Mouse (Mus musculus) ES-E14 (cell line): ENCODE measurements around the gene Naxd.

Source experiments
- CHD2 ChIP-seq: IDR thresholded peaks from 2 replicates; pipeline ENCODE4 v1.6.1; 2014; ENCODE audit warnings: mild to moderate bottlenecking, low read depth, low read length, inconsistent platforms
- HCFC1 ChIP-seq: IDR thresholded peaks from 2 replicates; pipeline ENCODE4 v1.6.1; 2012; ENCODE audit warnings: low read length, inconsistent platforms, borderline replicate concordance; ENCODE audit not compliant: insufficient read depth
- MAFK ChIP-seq: IDR thresholded peaks from 2 replicates; pipeline ENCODE4 v1.6.1; 2014; ENCODE audit warnings: mild to moderate bottlenecking, low read depth, low read length, inconsistent platforms; ENCODE audit not compliant: insufficient read depth
- ZNF384 ChIP-seq: IDR thresholded peaks from 2 replicates; pipeline ENCODE4 v1.6.1; 2012; ENCODE audit warnings: low read depth, low read length, inconsistent platforms

DNA sequence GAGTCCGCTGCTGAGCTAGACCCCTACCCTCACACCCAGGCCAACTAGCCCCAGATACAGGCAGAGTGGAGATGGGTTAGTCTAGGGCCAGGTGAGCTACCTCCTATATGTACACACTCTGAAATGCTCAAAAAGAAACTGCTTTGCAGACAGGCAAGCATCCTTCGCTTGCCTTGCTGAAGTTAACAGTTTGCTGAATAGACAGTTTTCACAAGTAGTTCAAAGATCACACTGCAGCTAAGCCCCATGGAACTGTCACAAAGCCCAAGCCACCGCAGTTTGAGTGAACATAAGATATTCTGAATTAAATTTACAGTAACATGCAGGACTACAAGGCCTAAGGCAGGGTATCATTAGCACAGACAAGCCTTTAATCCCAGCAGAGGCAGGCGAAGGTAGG is 41.7 kb downstream of the Naxd start:
- peak; percentile 69 for TF ChIP-seq MAFK
- no peak for TF ChIP-seq ZNF384
- TF ChIP-seq HCFC1, result no peak
- TF ChIP-seq CHD2, result no peak
